Mouse (Mus musculus) lung, postnatal 0 days (tissue): ENCODE measurements at regions not wholly inside any gene's neighbourhood (a gene's known extent, or its start where the extent isn't known, plus 50 kb on each side); places are given as distances from the start of the nearest gene placed in this dataset.

Experiments
- CTCF ChIP-seq: IDR thresholded peaks from 2 replicates; pipeline ENCODE4 v1.5.1; 2016; ENCODE audit warnings: antibody characterized with exemption, mild to moderate bottlenecking
- EP300 ChIP-seq: IDR thresholded peaks from 2 replicates; pipeline ENCODE4 v1.6.1; 2016; ENCODE audit warnings: antibody characterized with exemption, mild to moderate bottlenecking, control low read depth

- TF ChIP-seq EP300 (no peak), CTCF (no peak)
These were observed 75.3 kb upstream of the Adam6b start for GRCm38 (mm10) chr12:113413996-113414395.
